Mouse (Mus musculus) left cerebral cortex, postnatal 4 days (tissue): ENCODE measurements around the gene Cenpa. TPM values are rescaled to one million over a fixed set of nuclear protein-coding genes. Genes with fewer than 3 reads are reported as not detected.

Experiments
- DNase-seq: peaks from one replicate; pipeline ENCODE4 v3.0.0-alpha.2; 2022
- intact Hi-C: fragments of 180-260 bp; cut with DNase I; formaldehyde crosslinking; loops from one replicate; pipeline ENCODE4 v1.15.1; 2025
- microRNA-seq: library from miRNA; unstranded; fragments of <30 nt; microRNA quantifications from one replicate; pipeline ENCODE4 v1.2.0, GENCODE M21; 2022
- total RNA-seq, 2 experiments: library from RNA; stranded (reverse); gene quantifications; 2 replicates each; pipeline ENCODE4 v1.2.3; 2021

The Cenpa gene
- total RNA-seq, 2 experiments from 2014 or later: 13.8 to 14.0 TPM

DNA sequence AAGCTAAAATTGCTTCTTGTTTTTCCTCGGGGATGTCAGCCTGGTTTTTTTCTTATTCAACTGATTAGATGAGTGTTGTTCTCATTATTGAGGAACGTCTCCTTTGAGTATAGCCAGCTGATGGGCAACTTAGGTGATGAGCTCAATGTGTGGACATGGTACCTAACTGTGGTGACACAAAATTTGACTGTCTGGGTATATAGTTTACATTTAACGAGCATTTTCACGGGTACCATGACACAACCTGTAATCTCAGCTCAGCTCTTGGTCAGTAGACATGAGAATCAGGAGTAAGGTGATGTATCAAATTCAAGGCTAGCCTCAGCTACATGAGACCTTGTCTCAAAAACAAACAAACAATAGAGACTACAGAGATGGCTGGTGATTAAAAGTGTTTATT is 50.9 kb downstream of the Cenpa start:
- DNase-seq: no peak
- intact Hi-C loops: no loop called here

DNA sequence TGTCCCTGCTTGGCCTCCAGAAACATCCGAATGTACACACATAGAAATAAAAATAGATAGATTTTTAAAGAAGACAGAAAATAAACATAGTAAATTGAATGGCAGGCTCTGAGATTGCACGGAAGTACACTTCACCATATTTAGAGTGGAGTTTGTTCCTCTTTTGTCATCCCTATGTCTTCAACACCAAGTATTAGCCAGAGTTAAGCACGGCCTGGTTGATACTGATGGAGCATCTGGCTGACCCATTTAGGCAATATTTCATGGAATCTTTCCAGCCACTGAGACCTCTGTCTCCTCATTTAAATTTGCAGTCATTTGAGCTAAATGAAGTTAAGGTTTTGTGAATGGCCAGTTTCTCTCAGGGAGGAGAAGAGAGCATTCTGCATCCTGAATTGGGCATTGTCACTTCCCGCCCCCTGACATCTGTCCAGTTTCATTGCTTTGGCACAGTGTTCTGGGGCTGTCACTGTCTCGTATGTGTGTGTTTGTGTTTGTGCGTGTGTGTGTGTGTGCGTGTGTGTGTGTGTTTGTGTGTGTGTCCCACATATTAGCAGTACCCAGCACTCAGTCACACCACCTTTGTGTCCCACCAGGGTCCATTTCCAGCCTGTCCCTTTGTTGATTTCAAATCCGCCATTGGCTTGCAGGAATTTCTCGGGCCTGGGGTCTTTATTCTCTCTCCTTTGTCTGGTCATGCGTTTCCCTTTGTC is 51.6 kb downstream of the Cenpa start:
- DNase-seq: peak; percentile 27
- intact Hi-C loops: no loop called here

DNA sequence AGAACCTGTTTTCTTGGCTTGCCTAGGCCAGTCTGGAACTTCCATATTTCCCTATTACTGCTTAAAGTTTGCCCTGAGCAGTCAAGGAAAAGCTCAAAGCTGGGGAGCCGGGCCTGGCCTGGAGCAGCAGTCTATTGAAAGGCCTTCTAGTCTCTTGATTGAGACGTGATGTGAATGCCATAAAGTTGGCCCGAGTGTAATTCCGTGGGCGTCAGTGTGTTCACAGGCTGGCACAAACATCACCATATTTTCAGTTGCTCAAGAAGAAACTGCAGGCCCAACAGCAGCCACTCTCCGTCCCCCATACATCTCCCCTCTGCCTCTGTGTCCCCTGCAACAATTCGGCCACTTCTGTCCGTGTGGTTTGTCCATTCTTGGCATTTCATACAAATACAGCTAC is 55.4 kb downstream of the Cenpa start:
- intact Hi-C loops: no loop called here
- no peak for DNase-seq

Small RNAs within 50 kb of the gene (microRNA-seq; reads per million reads assigned to microRNA genes)
- not detected for gene Mir5625

Other genes starting within 250 kb of the Cenpa start
- 10 to 100 TPM in 1 of 2 experiments, 1 to 10 TPM in 1; 7.1 to 10.8 TPM for gene Otof, start 204.8 kb upstream of the Cenpa start, total RNA-seq
- not detected for gene 1700001C02Rik, start 200.7 kb upstream of the Cenpa start, total RNA-seq
- not detected for gene Cib4, start 120.9 kb upstream of the Cenpa start, total RNA-seq
- 10 to 100 TPM; 14.1 to 15.1 TPM for gene Kcnk3, start 78.6 kb upstream of the Cenpa start, total RNA-seq
- gene Slc35f6, start 18.8 kb upstream of the Cenpa start, total RNA-seq: 10 to 100 TPM; 23.3 to 27.9 TPM
- gene Dpysl5, start 44.8 kb downstream of the Cenpa start, total RNA-seq: 100 to 1,000 TPM; 797 to 798 TPM
- gene Mapre3, start 147.9 kb downstream of the Cenpa start, total RNA-seq: 100 to 1,000 TPM; 143 to 144 TPM
- gene Tmem214, start 201.2 kb downstream of the Cenpa start, total RNA-seq: 10 to 100 TPM; 60.3 to 65.5 TPM
- gene Agbl5, start 221.9 kb downstream of the Cenpa start, total RNA-seq: 10 to 100 TPM; 48.4 to 52.2 TPM
- gene Ost4, start 241.0 kb downstream of the Cenpa start, total RNA-seq: 100 to 1,000 TPM in 1 of 2 experiments, 10 to 100 TPM in 1; 95.0 to 112 TPM
- 1 to 10 TPM; 7.0 to 7.9 TPM for gene Emilin1, start 246.6 kb downstream of the Cenpa start, total RNA-seq